Comparison of ENCODE assay signal across 8 mouse cellular contexts in genomic region chr16:55966212-55966871, GRCm38 (mm10). TPM values are rescaled to one million over a fixed set of nuclear protein-coding genes. Genes with fewer than 3 reads are reported as not detected.
DNase-seq lines count a peak whose midpoint lies in the region; ATAC-seq and TF ChIP-seq lines count a peak whose summit lies in the region.

Gene Rpl24 (plus strand): TSS chr16:55966275.

- no peaks in the 10 kb centered on the region for H3K9me3 ChIP-seq in forebrain, embryonic 10.5 days
- no peaks in the 10 kb centered on the region for H3K9me3 ChIP-seq in heart, embryonic 15.5 days (replicated peaks)
- no peaks in the 10 kb centered on the region for H3K9me3 ChIP-seq in liver, embryonic 14.5 days (ENCODE audit: control insufficient read depth, low read length)
- no peaks in the 10 kb centered on the region for H3K9me3 ChIP-seq in neural tube, embryonic 11.5 days (ENCODE audit: control insufficient read depth, low read length)
- H3K9me3 ChIP-seq in stomach, postnatal 0 days (ENCODE audit: control insufficient read depth, low read length), result no peaks in the 10 kb centered on the region

- under 1% methylated on average over 42 of the region's 42 CpGs for WGBS in forebrain, embryonic 10.5 days
- under 1% methylated on average over 42 of the region's 42 CpGs for WGBS in heart, embryonic 15.5 days
- under 1% methylated on average over 42 of the region's 42 CpGs for WGBS in liver, embryonic 14.5 days (ENCODE audit: insufficient replicate concordance)
- under 1% methylated on average over 42 of the region's 42 CpGs for WGBS in neural tube, embryonic 11.5 days
- under 1% methylated on average over 42 of the region's 42 CpGs for WGBS in stomach, postnatal 0 days

- H3K4me3 ChIP-seq in forebrain, embryonic 10.5 days, result peak within 1 kb of the TSS; percentile 85
- H3K4me3 ChIP-seq in heart, embryonic 15.5 days, result peak within 1 kb of the TSS; percentile 80
- H3K4me3 ChIP-seq in liver, embryonic 14.5 days (ENCODE audit: insufficient read depth in 1 of 2, low read depth in 2 of 2, low read length in 2 of 2), result peak within 1 kb of the TSS; percentile 93 to 94
- peak within 1 kb of the TSS; percentile 77 for H3K4me3 ChIP-seq in neural tube, embryonic 11.5 days (ENCODE audit: low read depth, low read length)
- peak within 1 kb of the TSS; percentile 60 for H3K4me3 ChIP-seq in stomach, postnatal 0 days (ENCODE audit: low read depth, low read length)

- peaks cover 43% of the 10 kb centered on the region for H3K36me3 ChIP-seq in forebrain, embryonic 10.5 days (replicated peaks)
- H3K36me3 ChIP-seq in heart, embryonic 15.5 days, result peaks cover 30% of the 10 kb centered on the region
- H3K36me3 ChIP-seq in liver, embryonic 14.5 days (replicated peaks; ENCODE audit: control insufficient read depth, insufficient read depth, low read depth), result peaks cover 33% of the 10 kb centered on the region
- H3K36me3 ChIP-seq in neural tube, embryonic 11.5 days (ENCODE audit: control insufficient read depth, insufficient read depth, low read length), result peaks cover 5% of the 10 kb centered on the region
- H3K36me3 ChIP-seq in stomach, postnatal 0 days (ENCODE audit: control insufficient read depth, insufficient read depth, low read length), result peaks cover 6% of the 10 kb centered on the region

- TF ChIP-seq EP300 in liver, embryonic 14.5 days (IDR thresholded peaks at IDR 0.05; ENCODE audit: low read depth), result no peak
- peak; percentile 77 for TF ChIP-seq EP300 in stomach, postnatal 0 days (optimal IDR thresholded peaks at IDR 0.05)

- peak within 1 kb of the TSS; percentile 73 for H3K4me2 ChIP-seq in heart, embryonic 15.5 days
- peak within 1 kb of the TSS; percentile 77 for H3K4me2 ChIP-seq in liver, embryonic 14.5 days (ENCODE audit: low read depth)
- peak within 1 kb of the TSS; percentile 90 for H3K4me2 ChIP-seq in neural tube, embryonic 11.5 days (ENCODE audit: low read depth)
- H3K4me2 ChIP-seq in stomach, postnatal 0 days (replicated peaks; ENCODE audit: low read depth), result peak within 1 kb of the TSS; percentile 61

- H3K4me1 ChIP-seq in forebrain, embryonic 10.5 days, result peaks cover 29% of the 10 kb centered on the region
- H3K4me1 ChIP-seq in heart, embryonic 15.5 days (replicated peaks), result peaks cover 17% of the 10 kb centered on the region
- H3K4me1 ChIP-seq in liver, embryonic 14.5 days (replicated peaks; ENCODE audit: control insufficient read depth in 2 of 2, insufficient read depth in 2 of 2, low read length in 1 of 2), result peaks cover 0 to 7% of the 10 kb centered on the region in 2 experiments; a peak in 3 of 4 replicates
- H3K4me1 ChIP-seq in neural tube, embryonic 11.5 days (ENCODE audit: control insufficient read depth, insufficient read depth, low read length), result peaks cover 4% of the 10 kb centered on the region; the same call in 1 of the 2 replicates
- H3K4me1 ChIP-seq in stomach, postnatal 0 days (replicated peaks; ENCODE audit: control insufficient read depth, insufficient read depth), result no peaks in the 10 kb centered on the region

- peak; percentile 87 for ATAC-seq in CD4-positive, CD25-positive, alpha-beta regulatory T cell, adult 4 months
- ATAC-seq in heart, embryonic 15.5 days (replicated peaks; ENCODE audit: insufficient number of reproducible peaks, insufficient read depth, low FRiP score, low read depth), result peak; percentile 94
- ATAC-seq in liver, embryonic 14.5 days (ENCODE audit: insufficient read depth), result peak; percentile 90
- ATAC-seq in neural tube, embryonic 11.5 days (ENCODE audit: insufficient read depth, low FRiP score, low TSS enrichment), result peak; percentile 92
- peak; percentile 95 for ATAC-seq in stomach, postnatal 0 days (ENCODE audit: low FRiP score, low TSS enrichment)

- H3K9ac ChIP-seq in heart, embryonic 15.5 days, result peak within 1 kb of the TSS; percentile 89
- H3K9ac ChIP-seq in liver, embryonic 14.5 days (replicated peaks), result peak within 1 kb of the TSS; percentile 96
- peak within 1 kb of the TSS; percentile 89 for H3K9ac ChIP-seq in neural tube, embryonic 11.5 days (ENCODE audit: low read length)
- peak within 1 kb of the TSS; percentile 86 for H3K9ac ChIP-seq in stomach, postnatal 0 days (ENCODE audit: low read length)

- no peak for TF ChIP-seq CTCF in liver, embryonic 14.5 days (IDR thresholded peaks at IDR 0.05; ENCODE audit: low read depth)
- no peak for TF ChIP-seq CTCF in stomach, postnatal 0 days (IDR thresholded peaks at IDR 0.05; ENCODE audit: low read depth)

- peak; percentile 85 for DNase-seq in c-Kit-negative CD71-positive TER-119-positive erythroid progenitor cells, embryonic 14.5 days (ENCODE audit: low read depth, low spot score)
- DNase-seq in forebrain, embryonic 10.5 days (ENCODE audit: extremely low spot score, low spot score), result peak; percentile 95
- DNase-seq in kidney, postnatal 25 days, result peak; percentile 96 to 97
- DNase-seq in liver, embryonic 14.5 days (ENCODE audit: low read depth in 3 of 3, low spot score in 3 of 3), result peak; percentile 90 to 92 (median 90)
- peak; percentile 93 for DNase-seq in neural tube, embryonic 11.5 days (ENCODE audit: low spot score)
- peak; percentile 93 for DNase-seq in stomach, postnatal 0 days (ENCODE audit: low spot score)

- H3K27me3 ChIP-seq in forebrain, embryonic 10.5 days (ENCODE audit: poor library complexity, severe bottlenecking), result no peaks in the 10 kb centered on the region
- H3K27me3 ChIP-seq in heart, embryonic 15.5 days, result no peaks in the 10 kb centered on the region
- H3K27me3 ChIP-seq in liver, embryonic 14.5 days (ENCODE audit: control insufficient read depth, insufficient read depth, low read length), result no peaks in the 10 kb centered on the region
- no peaks in the 10 kb centered on the region for H3K27me3 ChIP-seq in neural tube, embryonic 11.5 days (ENCODE audit: control insufficient read depth, insufficient read depth, low read length)
- H3K27me3 ChIP-seq in stomach, postnatal 0 days (ENCODE audit: control insufficient read depth, insufficient read depth, low read length), result no peaks in the 10 kb centered on the region

- H3K27ac ChIP-seq in forebrain, embryonic 10.5 days, result peak within 1 kb of the TSS; percentile 97
- peak within 1 kb of the TSS; percentile 88 for H3K27ac ChIP-seq in heart, embryonic 15.5 days
- peak within 1 kb of the TSS; percentile 67 for H3K27ac ChIP-seq in liver, embryonic 14.5 days
- peak within 1 kb of the TSS; percentile 69 for H3K27ac ChIP-seq in neural tube, embryonic 11.5 days (ENCODE audit: low read depth, low read length)
- peak within 1 kb of the TSS; percentile 90 for H3K27ac ChIP-seq in stomach, postnatal 0 days (replicated peaks)

RNA-seq across cellular contexts. Expression of gene Rpl24, which starts in this region (rescaled TPM):
- polyA plus RNA-seq in CD4-positive, CD25-positive, alpha-beta regulatory T cell, adult 4 months (2017; shearing (Covaris generic)), result 1,000 to 10,000 TPM; 1,557 to 1,698 TPM
- polyA plus RNA-seq in forebrain, embryonic 10.5 days (2016; fragmentation: Nextera tagmentation; extraction: Ambion mirVana), result 761 and 771 TPM in 2 replicates
- 415 and 545 TPM in 2 replicates for polyA plus RNA-seq in heart, embryonic 15.5 days (2015; fragmentation: Nextera tagmentation; extraction: Ambion mirVana)
- 155 and 464 TPM in 2 replicates for polyA plus RNA-seq in liver, embryonic 14.5 days (2012; rRNA removed)
- 477 and 499 TPM in 2 replicates for polyA plus RNA-seq in liver, embryonic 14.5 days (2014; fragmentation: Nextera tagmentation; extraction: Ambion mirVana)
- 690 and 753 TPM in 2 replicates for polyA plus RNA-seq in neural tube, embryonic 11.5 days (2014; fragmentation: Nextera tagmentation; extraction: Ambion mirVana)
- 760 and 770 TPM in 2 replicates for polyA plus RNA-seq in stomach, postnatal 0 days (2015; fragmentation: Nextera tagmentation; extraction: Ambion mirVana)

Comparison
In these comparisons a context has a peak if more than half of its experiments do, and no peak if none do; other contexts are left out.
1. Peak in every context shown above with its lines: DNase-seq, ATAC-seq, H3K4me3 ChIP-seq and H3K27ac ChIP-seq.